Mouse (Mus musculus) 3134 (cell line): ENCODE measurements at regions not wholly inside any gene's neighbourhood (a gene's known extent, or its start where the extent isn't known, plus 50 kb on each side); places are given as distances from the start of the nearest gene placed in this dataset.
A peak's percentile ranks its signal among the peaks of the same experiment; 100 is the strongest.

Experiments
- DNase-seq: peaks from one replicate; pipeline ENCODE4 v3.0.0-alpha.2; 2011; ENCODE audit warnings: low spot score; ENCODE audit not compliant: insufficient read length; ENCODE audit errors: extremely low read depth

DNA sequence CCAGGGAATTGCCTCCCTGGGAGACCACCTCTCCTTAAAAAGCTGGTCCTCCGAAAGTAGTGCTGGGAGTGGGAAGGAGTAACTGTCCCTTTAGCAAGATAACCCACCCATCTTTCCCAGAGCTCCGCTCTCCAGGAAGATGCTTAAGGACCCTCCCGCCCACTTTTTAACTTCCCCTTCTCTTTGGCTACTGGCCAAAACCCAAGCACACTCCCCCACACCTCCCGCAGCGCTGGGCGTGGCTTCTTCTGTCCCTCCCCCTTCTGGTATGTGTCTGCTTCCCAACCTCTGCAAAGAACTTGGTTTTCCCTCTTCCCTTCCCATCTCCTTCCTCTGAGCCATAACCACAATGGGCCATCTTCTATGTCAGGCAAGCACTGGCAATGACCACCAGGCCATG lies 85.4 kb downstream of the Rpap3 start:
- no peak for DNase-seq

DNA sequence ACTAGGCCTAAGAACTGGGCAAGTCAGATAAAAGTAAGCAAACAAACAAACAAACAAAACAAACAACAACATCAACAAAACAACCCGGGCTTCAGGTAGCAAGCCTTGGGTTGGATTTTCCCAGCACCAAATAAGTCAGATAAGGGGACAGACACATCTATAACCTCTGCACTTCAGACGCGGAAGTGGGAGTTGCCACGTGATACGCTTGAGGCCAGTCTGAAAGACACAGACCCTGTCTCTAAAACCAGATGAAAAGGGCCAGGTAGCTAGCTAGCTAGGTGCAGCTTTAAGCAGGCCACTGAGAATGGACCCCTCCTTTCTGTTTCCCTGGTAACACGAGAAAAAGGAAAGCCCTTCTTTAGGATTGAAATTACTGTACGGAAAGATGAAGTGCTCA lies 85.9 kb downstream of the Rpap3 start:
- DNase-seq, result no peak

DNA sequence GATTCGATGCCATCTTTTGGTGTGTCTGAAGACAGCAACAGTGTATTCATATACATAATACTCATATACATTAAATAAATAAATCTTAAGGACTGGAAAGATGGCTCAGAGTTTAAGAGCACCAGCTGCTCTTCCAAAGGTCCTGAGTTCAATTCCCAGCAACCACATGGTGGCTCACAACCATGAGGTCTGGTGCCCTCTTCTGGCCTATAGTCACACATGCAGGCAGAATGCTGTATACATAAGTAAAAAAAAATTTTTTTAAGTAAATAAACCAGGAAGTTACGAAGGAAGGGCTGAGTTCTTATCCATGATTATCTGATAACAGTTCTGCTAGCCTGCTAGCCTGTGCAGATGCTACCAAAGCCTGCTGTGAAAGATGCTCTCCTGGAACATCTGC lies 93.3 kb downstream of the Rpap3 start:
- DNase-seq, result no peak

- DNase-seq, result no peak
Observed at GRCm38 (mm10) chr15:97610767-97611166, 94.9 kb downstream of the Rpap3 start.

- no peak for DNase-seq
Observed at GRCm38 (mm10) chr15:97609496-97609895, 96.1 kb downstream of the Rpap3 start.

DNA sequence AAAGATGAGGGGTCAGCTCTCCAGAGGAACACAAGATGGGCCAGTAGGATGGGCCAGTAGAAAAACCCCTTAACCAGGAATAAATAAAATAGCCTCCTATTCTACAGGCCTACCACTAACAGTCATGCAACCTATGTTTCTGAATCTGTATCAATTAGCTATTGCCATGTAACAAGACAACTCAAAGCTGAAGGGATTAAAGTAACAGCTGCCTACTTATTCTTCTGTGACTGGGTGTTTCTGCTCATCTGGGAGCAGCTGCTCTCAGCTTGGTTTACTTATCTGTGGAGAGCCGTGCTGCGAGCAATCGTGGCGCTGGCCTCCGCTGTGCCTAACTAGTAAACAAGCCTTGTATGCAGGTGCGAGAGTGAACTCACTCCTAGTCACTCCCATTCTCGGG lies 97.0 kb downstream of the Rpap3 start:
- no peak for DNase-seq

- DNase-seq, result no peak
Observed at GRCm38 (mm10) chr15:97607617-97608206, 97.9 kb downstream of the Rpap3 start.

- DNase-seq, result no peak
Observed at GRCm38 (mm10) chr15:97606630-97607381, 98.8 kb downstream of the Rpap3 start.

DNA sequence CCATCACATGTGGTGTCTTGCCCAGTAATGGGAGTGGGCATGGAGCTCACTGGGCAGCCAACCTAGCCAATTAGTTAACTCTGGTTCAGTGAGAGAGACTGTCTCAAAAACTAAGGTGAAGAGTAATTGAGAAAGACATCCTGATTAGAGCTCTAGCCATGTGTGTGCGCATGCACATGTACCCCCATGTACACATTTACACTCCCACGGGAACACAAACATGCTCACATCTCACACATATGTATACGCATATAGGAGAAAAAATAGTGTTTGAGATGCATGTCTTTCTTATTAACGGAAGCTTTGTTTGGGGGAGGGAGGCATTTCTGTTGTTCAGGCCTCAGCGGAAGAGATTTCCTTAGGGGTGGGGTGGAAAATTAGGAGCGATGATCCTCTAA lies 99.4 kb downstream of the Rpap3 start:
- DNase-seq, result no peak

GRCm38 (mm10) chr15:97605791-97606190 lies 99.8 kb downstream of the Rpap3 start:
- no peak for DNase-seq

DNA sequence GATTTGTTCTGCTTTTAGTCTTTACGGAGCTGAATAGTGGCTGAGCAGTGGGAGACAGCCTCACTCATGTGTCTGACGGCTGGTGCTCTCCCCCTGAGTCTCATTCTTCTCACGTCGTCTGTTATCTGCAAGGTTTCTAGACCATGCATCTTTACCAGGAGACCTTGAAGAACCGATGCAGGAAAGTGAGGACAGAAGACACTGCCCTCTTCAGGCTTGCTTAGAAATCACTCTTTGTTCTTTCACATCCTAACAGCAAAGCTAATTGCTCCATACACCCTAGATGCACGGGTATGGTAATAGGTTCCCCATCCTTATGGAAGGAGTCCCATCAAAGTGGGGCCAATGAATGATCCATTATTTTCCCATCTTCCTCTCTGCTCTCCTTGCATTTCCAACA lies 102.1 kb downstream of the Rpap3 start:
- no peak for DNase-seq

- no peak for DNase-seq
Observed at GRCm38 (mm10) chr15:97598270-97598669, 107.4 kb downstream of the Rpap3 start.

DNA sequence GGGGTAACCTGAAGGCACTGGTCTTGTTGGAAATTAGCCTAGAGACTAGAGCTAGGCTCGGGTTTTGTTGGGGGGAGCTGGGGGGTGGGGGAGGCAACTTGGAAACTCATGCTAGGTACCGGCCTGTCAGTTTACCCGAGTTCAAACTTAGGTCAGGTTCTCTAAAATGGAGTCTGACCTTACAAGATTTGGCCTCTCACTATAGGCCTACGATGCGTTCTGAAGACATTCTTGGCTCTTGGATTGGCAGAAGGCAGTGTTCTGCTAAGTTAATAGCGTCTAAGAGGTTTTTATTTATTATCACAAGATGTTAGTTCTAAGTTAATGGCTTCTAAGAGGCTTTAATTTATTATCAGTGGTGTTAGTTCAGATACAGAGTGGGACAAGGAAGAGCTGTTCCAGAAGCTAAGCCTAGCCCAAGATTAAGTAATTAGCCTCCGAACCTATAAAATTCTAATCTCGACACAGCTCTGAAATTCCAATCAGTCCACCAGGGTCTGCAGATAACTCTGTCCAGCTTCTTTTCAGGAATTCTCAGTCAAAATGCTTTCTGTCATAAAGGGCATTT lies 109.0 kb downstream of the Rpap3 start:
- no peak for DNase-seq

DNA sequence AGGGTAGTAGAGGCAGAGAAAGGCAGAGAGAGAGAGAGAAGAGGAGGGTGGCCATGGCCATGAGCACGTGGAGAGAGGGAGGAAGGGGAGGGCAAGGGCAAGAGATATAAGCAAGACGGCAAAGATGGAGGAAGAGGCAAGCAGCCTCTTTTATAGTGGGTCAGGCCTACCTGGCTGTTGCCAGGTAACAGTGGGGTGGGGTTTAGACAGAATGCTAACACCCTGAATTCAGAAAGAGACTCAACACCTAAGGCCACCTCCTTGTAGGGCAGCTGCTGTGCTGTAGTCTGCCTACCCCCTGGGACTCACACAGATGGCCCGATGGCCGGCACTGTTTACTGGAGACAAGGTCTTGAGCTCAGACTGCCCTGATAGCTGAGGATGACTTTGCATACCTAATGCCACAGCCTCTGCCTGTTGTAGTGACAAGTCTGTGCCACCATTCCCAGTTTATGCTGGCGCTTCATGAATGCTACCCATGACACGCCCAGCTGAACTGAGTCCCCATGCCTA lies 110.3 kb downstream of the Rpap3 start:
- DNase-seq, result no peak

DNA sequence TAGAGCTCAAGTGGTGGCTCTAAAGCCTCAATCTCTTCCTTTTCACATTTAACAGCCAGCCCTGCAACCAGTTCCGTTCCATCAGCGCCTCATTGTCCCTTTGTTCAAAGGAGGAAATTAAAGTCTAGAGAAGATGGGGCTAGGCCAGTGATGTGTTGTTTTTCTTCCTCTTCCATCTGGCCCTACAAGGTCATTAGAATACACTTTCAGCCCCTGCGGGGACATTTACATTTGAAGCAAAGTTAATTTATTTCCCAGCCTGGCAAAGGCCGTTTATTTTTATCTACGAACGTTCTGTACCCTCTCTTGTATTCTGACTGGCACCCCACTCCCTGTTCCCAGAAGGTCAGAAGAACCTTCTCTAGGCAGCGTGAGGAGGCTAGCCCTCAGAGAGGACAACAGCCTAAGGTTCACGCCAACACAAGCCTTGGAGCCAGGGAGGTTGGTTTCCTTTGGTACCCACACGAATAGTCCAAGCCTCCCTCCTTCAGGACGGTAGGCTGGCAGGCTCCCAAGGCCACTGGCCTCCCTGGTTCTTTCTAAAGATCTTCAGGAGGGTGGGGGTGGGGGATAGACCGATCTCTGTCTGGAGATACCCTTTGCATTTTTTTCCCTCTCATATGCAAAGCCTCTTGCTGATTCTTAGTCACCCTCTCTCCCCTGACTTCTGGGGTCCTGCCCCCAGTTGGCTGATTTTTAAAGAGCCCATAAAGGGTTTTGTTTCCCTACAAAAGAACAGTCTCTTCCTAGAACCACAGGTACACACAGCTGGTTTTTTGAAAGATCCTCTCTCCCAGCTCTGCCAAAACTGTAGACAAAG lies 111.6 kb downstream of the Rpap3 start:
- no peak for DNase-seq

GRCm38 (mm10) chr15:97592786-97593185 lies 112.8 kb downstream of the Rpap3 start:
- no peak for DNase-seq

DNA sequence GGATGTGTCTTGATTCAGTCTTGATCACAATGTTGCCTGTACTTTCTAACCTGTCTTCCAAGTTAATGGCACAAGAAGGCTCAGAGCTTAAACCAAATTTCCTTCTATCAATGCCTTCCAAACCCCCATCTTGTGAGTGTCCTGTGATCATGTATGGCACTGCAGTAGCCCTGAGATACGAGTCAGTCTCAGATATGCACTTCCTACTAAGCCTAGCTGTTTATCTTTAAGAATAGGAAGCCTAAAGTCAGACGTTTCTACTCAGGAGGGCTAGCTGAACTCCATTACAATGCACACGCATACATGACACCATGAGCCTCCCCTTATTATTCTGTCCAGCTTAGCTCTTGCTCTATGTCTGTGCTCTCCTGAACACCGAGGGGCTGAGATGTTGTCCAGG lies 114.2 kb downstream of the Rpap3 start:
- no peak for DNase-seq

DNA sequence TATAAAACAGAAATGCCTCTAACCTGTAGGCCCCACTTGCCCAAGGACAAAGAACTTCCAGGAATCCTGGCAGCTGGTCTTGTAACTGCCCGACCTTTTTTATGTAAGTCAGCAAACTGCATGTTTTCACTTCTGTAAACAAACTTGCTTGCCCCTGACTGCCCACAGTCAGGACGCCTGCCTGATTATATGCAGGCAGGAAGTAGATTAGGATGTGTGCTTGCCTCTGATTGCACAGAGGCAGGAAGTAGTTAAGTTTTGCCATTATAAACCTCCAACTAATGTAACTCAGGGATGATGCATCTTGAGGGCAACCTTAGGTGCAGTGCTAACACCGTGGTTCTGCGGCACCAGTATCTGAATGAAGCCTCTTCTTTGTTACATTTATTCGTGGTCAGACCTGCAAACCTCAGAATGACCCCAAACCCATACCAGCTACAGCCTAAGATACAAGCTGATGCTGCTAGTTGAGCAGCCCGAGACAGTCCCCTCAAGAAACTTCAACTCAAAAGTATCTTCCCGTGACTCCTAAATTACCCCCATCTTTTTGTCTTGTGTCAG lies 114.8 kb downstream of the Rpap3 start:
- DNase-seq, result no peak

DNA sequence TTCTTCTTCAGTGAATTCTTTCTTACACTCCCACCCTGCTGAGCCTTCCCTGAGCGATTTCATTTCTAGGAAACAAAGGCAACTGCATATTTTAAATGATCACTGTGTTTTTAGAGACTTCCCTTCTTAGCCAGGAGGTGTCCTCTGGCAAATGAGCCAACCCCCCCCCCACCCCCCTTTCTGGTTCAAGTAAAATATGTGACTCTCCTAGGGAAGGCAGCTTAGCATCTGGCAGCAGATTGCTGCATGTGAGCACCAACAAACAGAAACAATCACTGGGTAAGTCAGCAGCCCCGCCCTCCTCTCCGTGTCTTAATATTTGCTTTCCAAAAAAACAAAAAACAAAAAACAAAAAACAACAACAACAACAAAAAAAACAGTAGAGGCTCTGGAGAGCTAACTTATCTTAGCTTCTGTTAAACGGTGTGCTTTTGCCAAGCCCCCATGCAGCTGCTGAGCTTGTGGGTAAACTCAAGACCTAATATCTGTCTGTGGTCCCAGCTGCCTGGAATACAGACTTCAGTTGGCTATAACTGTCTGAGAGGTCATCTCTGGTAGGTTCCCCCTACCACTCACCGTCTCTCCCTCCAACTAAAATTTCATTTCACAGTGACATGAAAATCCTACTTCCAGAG lies 117.9 kb downstream of the Rpap3 start:
- no peak for DNase-seq

- DNase-seq, result peak; percentile 88
Observed at GRCm38 (mm10) chr15:97581724-97582154, 123.9 kb downstream of the Rpap3 start.
